Mouse (Mus musculus) liver, postnatal 0 days (tissue): Measurements from ENCODE around the gene Ttll5. TPM values are rescaled to one million over a fixed set of nuclear protein-coding genes. Genes with fewer than 3 reads are reported as not detected.
A peak's percentile ranks its signal among the peaks of the same experiment; 100 is the strongest.

ENCODE experiments used
- ATAC-seq: fragments of 200-750 bp; cut with Nextera tagmentation; 2 replicates; pipeline ENCODE4 v1.8.0; 2017; ENCODE audit warnings: mild to moderate bottlenecking, moderate library complexity
- DNase-seq: peaks from one replicate; pipeline ENCODE4 v3.0.0-alpha.2; 2016
- H3K27ac ChIP-seq: fragments of 300-500 bp; sonication (generic); 2 replicates; pipeline ENCODE4 v1.5.1; 2014; ENCODE audit warnings: antibody characterized with exemption, moderate library complexity, mild to moderate bottlenecking, low read depth
- H3K27me3 ChIP-seq: fragments of 300-500 bp; sonication (generic); 2 replicates; pipeline ENCODE4 v1.6.1; 2014; ENCODE audit warnings: low read length, control low read depth, mixed read lengths; ENCODE audit not compliant: insufficient read depth
- H3K36me3 ChIP-seq: fragments of 300-500 bp; sonication (generic); replicated peaks from 2 replicates; pipeline ENCODE4 v1.6.1; 2014; ENCODE audit warnings: mild to moderate bottlenecking, control low read depth, low read length, moderate library complexity, mixed read lengths; ENCODE audit not compliant: insufficient read depth
- H3K4me1 ChIP-seq: fragments of 300-500 bp; sonication (generic); 2 replicates; pipeline ENCODE4 v1.6.1; 2014; ENCODE audit warnings: antibody characterized with exemption, mild to moderate bottlenecking, control low read depth; ENCODE audit not compliant: insufficient read depth
- H3K4me2 ChIP-seq: fragments of 300-500 bp; sonication (generic); 2 replicates; pipeline ENCODE4 v1.6.1; 2014; ENCODE audit warnings: low read depth, mild to moderate bottlenecking, low read length, moderate library complexity, mixed read lengths
- H3K4me3 ChIP-seq: fragments of 300-500 bp; sonication (generic); 2 replicates; pipeline ENCODE4 v1.5.1; 2014; ENCODE audit warnings: low read depth, low read length
- H3K9ac ChIP-seq: fragments of 300-500 bp; sonication (generic); replicated peaks from 2 replicates; pipeline ENCODE4 v1.6.1; 2014; ENCODE audit warnings: mild to moderate bottlenecking, moderate library complexity
- H3K9me3 ChIP-seq: fragments of 300-500 bp; sonication (generic); 2 replicates; pipeline ENCODE4 v1.6.1; 2016; ENCODE audit warnings: mild to moderate bottlenecking, control low read depth, low read length, mixed read lengths
- CTCF ChIP-seq: sonication (generic); IDR thresholded peaks from 2 replicates; pipeline ENCODE4 v1.5.1; 2016; ENCODE audit warnings: antibody characterized with exemption, low read depth
- EP300 ChIP-seq: IDR thresholded peaks from 2 replicates; pipeline ENCODE4 v1.6.1; 2016; ENCODE audit warnings: antibody characterized with exemption, low read depth, mild to moderate bottlenecking
- WGBS: fragments of 180-500 bp; shearing (Covaris S2); extraction: QIAGEN DNeasy Blood & Tissue Kit; methylation state at CpG from one replicate; pipeline ENCODE4 v1.1.7; 2014; ENCODE audit not compliant: insufficient replicate concordance; 5-methylcytosine and 5-hydroxymethylcytosine counted together
- polyA plus RNA-seq: library from polyadenylated mRNA; unstranded; fragments of >200 nt; fragmentation: Nextera tagmentation; extraction: Ambion mirVana; gene quantifications from 2 replicates; pipeline ENCODE4 v1.2.1, GENCODE M21; 2015

Ttll5 gene
- polyA plus RNA-seq, 1 experiment from 2014 or later, result 2.8 TPM

GRCm38 (mm10) chr12:86076321-86076901 is 252.0 kb downstream of the Ttll5 start:
- Histone ChIP-seq H3K36me3 (no peaks in the 10 kb centered on the region), H3K27me3 (peaks cover 14% of the 10 kb centered on the region), H3K4me3 (peak overlapping the region; percentile 6; the same call in 1 of the 2 replicates), H3K27ac (no peak overlapping the region), H3K4me2 (peak overlapping the region; percentile 82), H3K9me3 (no peaks in the 10 kb centered on the region), H3K9ac (no peak overlapping the region), H3K4me1 (no peaks in the 10 kb centered on the region)
- TF ChIP-seq CTCF, result 0 out of 2 replicates have a peak, but pooled peaks have one; percentile 23
- TF ChIP-seq EP300, result no peak
- DNase-seq (no peak), ATAC-seq (no peak)
- WGBS, result 21% methylated on average over 13 of the region's 13 CpGs

- 50% methylated on average over 8 of the region's 8 CpGs for WGBS
- ATAC-seq, result no peak
- no peaks in the 10 kb centered on the region for H3K9me3 ChIP-seq
- peak overlapping the region; percentile 82 for H3K4me2 ChIP-seq
- H3K4me3 ChIP-seq, result no peak overlapping the region
- TF ChIP-seq CTCF, result no peak
- no peak for TF ChIP-seq EP300
- no peak overlapping the region for H3K9ac ChIP-seq
- peaks cover 14% of the 10 kb centered on the region for H3K27me3 ChIP-seq
- H3K36me3 ChIP-seq, result no peaks in the 10 kb centered on the region
- no peak overlapping the region for H3K27ac ChIP-seq
- no peaks in the 10 kb centered on the region for H3K4me1 ChIP-seq
- DNase-seq, result no peak
Observed at GRCm38 (mm10) chr12:86077322-86077721, 252.9 kb downstream of the Ttll5 start.

GRCm38 (mm10) chr12:86077736-86078135 is 253.3 kb downstream of the Ttll5 start:
- peak overlapping the region; percentile 51; the same call in 1 of the 2 replicates for H3K4me3 ChIP-seq
- 54% methylated on average over 11 of the region's 11 CpGs for WGBS
- H3K4me2 ChIP-seq, result peak overlapping the region; percentile 82
- peaks cover 14% of the 10 kb centered on the region for H3K27me3 ChIP-seq
- no peak for TF ChIP-seq EP300
- TF ChIP-seq CTCF, result no peak
- H3K4me1 ChIP-seq, result 0 out of 2 replicates have a peak, but pooled peaks cover 2% of the 10 kb centered on the region
- no peaks in the 10 kb centered on the region for H3K36me3 ChIP-seq
- no peak overlapping the region for H3K27ac ChIP-seq
- no peak for DNase-seq
- ATAC-seq, result no peak
- no peak overlapping the region for H3K9ac ChIP-seq
- H3K9me3 ChIP-seq, result no peaks in the 10 kb centered on the region

- DNase-seq (no peak), ATAC-seq (no peak)
- Histone ChIP-seq H3K4me2 (peak overlapping the region; percentile 82), H3K4me3 (peak overlapping the region; percentile 51), H3K9ac (0 out of 2 replicates have a peak overlapping the region, but pooled peaks have one; percentile 32), H3K4me1 (0 out of 2 replicates have a peak, but pooled peaks cover 5% of the 10 kb centered on the region), H3K27ac (no peak overlapping the region), H3K9me3 (no peaks in the 10 kb centered on the region), H3K27me3 (peaks cover 14% of the 10 kb centered on the region), H3K36me3 (no peaks in the 10 kb centered on the region)
- WGBS, result 47% methylated on average over 9 of the region's 9 CpGs
- no peak for TF ChIP-seq EP300
- no peak for TF ChIP-seq CTCF
Observed at GRCm38 (mm10) chr12:86078176-86078552, 253.7 kb downstream of the Ttll5 start.

GRCm38 (mm10) chr12:86078553-86079201 is 254.2 kb downstream of the Ttll5 start, which contains the start of gene Tgfb3:
TSS of gene Tgfb3 (minus strand) at chr12:86079041.
- Histone ChIP-seq H3K27me3 (peaks cover 14% of the 10 kb centered on the region), H3K36me3 (no peaks in the 10 kb centered on the region), H3K4me3 (peak within 1 kb of the TSS; percentile 51), H3K9ac (peak within 1 kb of the TSS; percentile 32), H3K4me2 (peak within 1 kb of the TSS; percentile 82), H3K4me1 (0 out of 2 replicates have a peak, but pooled peaks cover 5% of the 10 kb centered on the region), H3K27ac (0 out of 2 replicates have a peak within 1 kb of the TSS, but pooled peaks have one; percentile 13), H3K9me3 (no peaks in the 10 kb centered on the region)
- no peak for TF ChIP-seq CTCF
- no peak for TF ChIP-seq EP300
- WGBS, result 4% methylated on average over 25 of the region's 25 CpGs
- DNase-seq (peak; percentile 39), ATAC-seq (peak; percentile 56)

- WGBS, result 1% methylated on average over 31 of the region's 31 CpGs
- ATAC-seq (peak; percentile 83), DNase-seq (peak; percentile 87)
- 0 out of 2 replicates have a peak, but pooled peaks cover 5% of the 10 kb centered on the region for H3K4me1 ChIP-seq
- peaks cover 14% of the 10 kb centered on the region for H3K27me3 ChIP-seq
- TF ChIP-seq CTCF (peak; percentile 93), EP300 (no peak)
- H3K36me3 ChIP-seq, result no peaks in the 10 kb centered on the region
- H3K4me2 ChIP-seq, result peak overlapping the region; percentile 82
- H3K4me3 ChIP-seq, result peak overlapping the region; percentile 51
- H3K9ac ChIP-seq, result peak overlapping the region; percentile 32
- 0 out of 2 replicates have a peak overlapping the region, but pooled peaks have one; percentile 13 for H3K27ac ChIP-seq
- no peaks in the 10 kb centered on the region for H3K9me3 ChIP-seq
Observed at GRCm38 (mm10) chr12:86079202-86079667, 254.8 kb downstream of the Ttll5 start.
